Mouse (Mus musculus): ENCODE measurements at regions not wholly inside any gene's neighbourhood (a gene's known extent, or its start where the extent isn't known, plus 50 kb on each side); places are given as distances from the start of the nearest gene placed in this dataset.

- no peak for ATAC-seq (ENCODE audit: low FRiP score, low read depth)
- Histone ChIP-seq H3K27ac (replicated peaks) (no peak overlapping the region), H3K9me3 (no peaks in the 10 kb centered on the region), H3K36me3 (no peaks in the 10 kb centered on the region), H3K4me1 (no peaks in the 10 kb centered on the region), H3K4me2 (replicated peaks) (no peak overlapping the region), H3K9ac (replicated peaks) (no peak overlapping the region), H3K4me3 (no peak overlapping the region), H3K27me3 (no peaks in the 10 kb centered on the region)
- 91% methylated on average over 2 of the region's 2 CpGs for WGBS
Measured at GRCm38 (mm10) chr1:78945588-78945987, 129.0 kb downstream of the Kcne4 start.

- Histone ChIP-seq H3K4me1 (no peaks in the 10 kb centered on the region), H3K9ac (replicated peaks) (no peak overlapping the region), H3K36me3 (no peaks in the 10 kb centered on the region), H3K4me3 (no peak overlapping the region), H3K9me3 (no peaks in the 10 kb centered on the region), H3K27ac (replicated peaks) (no peak overlapping the region), H3K4me2 (replicated peaks) (no peak overlapping the region), H3K27me3 (no peaks in the 10 kb centered on the region)
- 66% methylated on average over 4 of the region's 4 CpGs for WGBS
- no peak for ATAC-seq (ENCODE audit: low FRiP score, low read depth)
Measured at GRCm38 (mm10) chr1:78980051-78980450, 163.5 kb downstream of the Kcne4 start.

All from midbrain, embryonic 12.5 days (tissue).